Mouse (Mus musculus) c-Kit-positive CD71-negative TER-119-negative erythroid progenitor cells, embryonic 14.5 days (primary cell): Measurements from ENCODE around the gene Teddm1a.

Experiments used
- DNase-seq: peaks from one replicate; pipeline ENCODE4 v3.0.0-alpha.2; 2013; ENCODE audit warnings: low read depth

Teddm1a gene

GRCm38 (mm10) chr1:153905884-153906283, 14.3 kb downstream of the Teddm1a start:
- no peak for DNase-seq

- DNase-seq, result no peak
These were observed 16.7 kb downstream of the Teddm1a start for GRCm38 (mm10) chr1:153908208-153908607.

- DNase-seq, result no peak
These were observed 17.2 kb downstream of the Teddm1a start for GRCm38 (mm10) chr1:153908741-153909140.

GRCm38 (mm10) chr1:153909213-153909962, 17.8 kb downstream of the Teddm1a start:
- no peak for DNase-seq

GRCm38 (mm10) chr1:153909963-153910291, 18.4 kb downstream of the Teddm1a start:
- DNase-seq, result no peak

GRCm38 (mm10) chr1:153910423-153910822, 18.9 kb downstream of the Teddm1a start:
- no peak for DNase-seq

- no peak for DNase-seq
These were observed 19.8 kb downstream of the Teddm1a start for GRCm38 (mm10) chr1:153911276-153911795.

DNA sequence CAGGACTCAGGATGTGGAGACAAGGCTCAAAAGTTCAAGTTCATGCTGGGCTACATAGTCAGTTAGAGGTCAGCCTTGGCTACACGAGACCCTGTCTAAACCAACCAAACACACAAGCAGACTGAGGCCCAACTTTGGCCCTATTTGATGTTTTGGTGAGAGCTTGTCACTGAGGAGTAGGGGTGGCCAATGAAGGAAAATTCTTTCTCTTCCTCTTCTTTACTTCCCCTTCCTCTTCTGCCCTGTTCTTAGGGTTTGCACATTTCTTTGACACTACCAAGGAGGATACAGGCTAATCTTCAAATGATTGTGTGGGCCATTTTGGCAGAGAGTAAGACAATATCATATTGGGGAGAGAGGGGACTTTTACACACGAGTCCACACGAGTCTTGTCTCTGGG, 22.3 kb downstream of the Teddm1a start:
- DNase-seq, result no peak

- DNase-seq, result no peak
These were observed 27.1 kb downstream of the Teddm1a start for GRCm38 (mm10) chr1:153918521-153919206.

- no peak for DNase-seq
These were observed 30.1 kb downstream of the Teddm1a start for GRCm38 (mm10) chr1:153921642-153922041.

DNA sequence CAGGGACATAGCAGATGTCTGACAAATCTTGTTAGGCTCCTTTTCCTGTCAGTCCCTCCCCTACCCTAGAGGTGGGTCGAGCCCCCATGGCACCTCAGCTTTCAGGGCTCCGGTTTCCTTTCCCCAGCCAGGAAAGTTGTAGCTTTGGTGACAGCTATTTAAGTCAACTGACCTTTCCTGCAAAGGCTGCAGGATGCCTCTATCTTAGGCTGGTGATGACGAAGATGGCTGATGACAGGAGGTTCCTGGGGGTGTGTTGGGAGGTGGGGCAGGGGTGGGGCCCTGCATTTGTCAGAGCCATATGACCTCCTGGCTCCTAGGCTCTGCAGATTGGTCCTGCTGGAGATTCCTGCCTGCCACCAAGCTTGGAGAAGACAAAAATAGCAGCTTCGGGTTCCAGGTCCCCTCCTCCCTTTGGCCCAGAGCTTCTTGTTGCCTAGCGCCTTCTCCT, 31.1 kb downstream of the Teddm1a start:
- no peak for DNase-seq

DNA sequence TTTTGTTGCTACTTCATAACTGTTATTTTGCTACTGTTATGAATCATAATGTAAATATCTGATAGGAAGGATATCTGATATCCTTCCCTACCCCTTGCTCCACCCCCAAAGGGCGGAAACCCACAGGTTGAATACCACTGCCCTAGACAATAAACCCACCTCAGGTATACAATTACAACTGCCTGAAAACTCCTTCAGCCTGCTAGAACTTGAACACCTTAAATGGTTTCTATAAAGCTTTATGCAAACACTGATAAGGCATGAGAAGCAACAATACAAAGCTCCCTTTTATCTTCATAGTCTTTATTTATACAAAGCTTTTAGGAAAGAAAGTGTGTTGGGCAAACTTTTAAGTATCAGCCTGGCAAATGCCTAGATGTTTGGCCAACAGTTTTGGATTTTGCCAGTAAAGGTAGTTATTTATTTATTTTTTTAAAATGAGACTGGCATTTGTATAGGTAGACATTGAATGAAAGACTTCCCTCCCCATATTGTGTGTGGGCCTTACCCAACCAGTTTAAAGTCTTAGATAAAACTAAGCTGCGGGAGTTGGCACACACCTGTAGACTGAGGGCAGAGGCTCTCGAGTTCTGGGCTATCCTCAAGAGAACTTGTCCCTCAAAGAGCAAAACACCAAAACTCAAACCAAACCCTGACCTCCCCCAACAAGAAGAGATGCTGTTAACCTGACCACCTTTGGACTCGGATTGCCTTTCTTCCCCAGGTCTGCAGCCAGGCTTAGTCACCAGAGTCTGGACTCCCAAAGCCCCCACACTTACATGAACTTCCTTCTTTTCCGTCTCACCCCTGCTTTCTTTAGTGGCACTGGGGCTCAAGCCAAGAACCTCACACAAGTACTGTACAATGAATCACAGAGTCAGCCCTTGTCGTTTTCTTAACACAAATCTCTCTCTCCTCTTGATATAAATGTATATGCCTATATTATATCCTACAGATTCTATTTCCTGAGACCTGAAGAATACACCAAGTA, 33.1 kb downstream of the Teddm1a start:
- no peak for DNase-seq

DNA sequence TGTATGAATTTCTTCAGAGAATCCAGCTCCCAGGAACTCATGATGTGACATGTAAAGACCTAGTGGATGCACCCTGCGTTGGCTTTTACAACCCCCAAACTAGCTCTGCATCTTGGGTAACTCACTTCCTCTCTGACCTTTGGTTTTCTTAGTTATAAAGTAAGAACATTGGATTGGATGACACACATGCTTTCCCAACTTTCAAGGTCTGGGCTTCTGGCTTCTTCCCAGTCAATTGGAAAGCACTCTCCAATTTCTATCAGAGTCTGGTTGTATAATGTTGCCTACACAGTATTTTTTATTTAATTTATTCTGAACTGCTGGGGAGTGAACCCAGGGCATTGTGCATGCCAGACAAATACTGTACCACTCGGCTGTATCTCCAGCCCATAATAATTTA, 38.9 kb downstream of the Teddm1a start:
- DNase-seq, result no peak

GRCm38 (mm10) chr1:153933772-153934171, 42.2 kb downstream of the Teddm1a start:
- DNase-seq, result no peak

DNA sequence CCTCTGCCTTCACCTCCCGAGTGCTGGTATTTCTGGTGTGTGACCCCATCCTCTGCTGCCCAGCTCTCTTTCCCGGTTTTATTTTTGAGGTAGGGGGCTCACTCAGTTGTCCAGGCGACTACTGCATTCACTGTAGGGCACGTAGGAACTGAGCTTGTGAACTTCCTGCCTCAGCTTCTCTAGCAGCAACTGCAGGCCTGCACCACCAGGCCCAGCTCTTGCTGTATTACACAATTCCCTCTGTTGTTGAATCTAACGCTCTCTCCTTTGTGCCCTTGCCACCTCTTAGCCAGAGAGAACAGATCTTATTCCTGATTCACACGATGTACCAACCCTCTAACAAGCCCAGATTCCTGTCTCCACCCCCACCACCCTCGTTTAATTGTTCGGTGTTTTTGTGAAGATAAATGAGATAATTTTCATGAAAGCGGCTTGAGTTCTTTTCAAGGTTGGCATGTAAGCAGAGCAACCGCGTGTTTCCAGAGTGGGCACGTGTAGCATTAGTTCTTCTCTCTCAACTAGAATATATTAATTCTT, 44.4 kb downstream of the Teddm1a start:
- DNase-seq, result no peak

DNA sequence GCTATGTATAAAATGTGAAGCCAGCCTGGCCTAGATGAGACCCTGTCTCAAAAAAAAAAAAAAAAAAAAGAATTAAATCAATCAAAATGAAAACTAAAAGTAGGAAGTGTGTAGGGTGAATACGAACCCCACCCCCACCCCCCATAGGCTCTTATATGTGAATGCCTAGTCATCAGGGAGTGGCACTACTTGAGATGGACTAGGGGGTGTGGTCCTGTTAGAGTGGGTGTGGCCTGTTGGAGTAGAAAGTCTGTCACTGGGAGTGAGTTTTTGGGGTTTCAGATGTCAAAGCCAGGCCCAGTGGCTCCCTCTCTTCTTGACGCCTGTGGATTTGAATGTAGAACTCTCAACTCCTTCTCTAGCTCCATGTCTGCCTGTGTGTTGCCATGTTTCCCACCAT, 45.5 kb downstream of the Teddm1a start:
- no peak for DNase-seq

DNA sequence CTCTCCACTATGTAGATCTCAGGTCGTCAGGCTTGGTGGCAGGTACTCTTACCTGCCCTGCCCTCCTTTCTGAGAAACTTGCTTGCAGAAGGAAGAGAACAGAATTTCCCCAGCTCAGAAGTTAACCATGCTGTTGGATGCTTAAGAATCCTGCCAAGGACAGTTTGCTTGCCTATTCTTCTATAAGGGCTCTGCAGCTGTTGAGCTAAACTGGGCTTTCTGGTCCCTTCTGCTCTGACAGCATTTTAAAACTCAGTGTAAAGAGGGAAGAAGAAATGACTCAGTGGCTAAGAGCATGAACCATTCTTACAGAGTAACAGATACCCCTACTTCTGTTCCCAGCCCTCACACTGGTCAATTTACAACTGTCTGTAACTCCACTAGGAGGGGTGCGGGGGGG, 49.4 kb downstream of the Teddm1a start:
- no peak for DNase-seq
